Mouse (Mus musculus) MEL (cell line): ENCODE results near the gene Fubp3. TPM values are rescaled to one million over a fixed set of nuclear protein-coding genes. Genes with fewer than 3 reads are reported as not detected.

Source experiments
- DNase-seq: peaks from one replicate; pipeline ENCODE4 v3.0.0; 2011; ENCODE audit warnings: low read depth, low spot score
- H3K27ac ChIP-seq: 2 replicates; pipeline ENCODE4 v1.5.1; 2012; ENCODE audit warnings: low read depth, mild to moderate bottlenecking, control low read depth, low read length, moderate library complexity; ENCODE audit not compliant: control insufficient read depth
- H3K27me3 ChIP-seq, 2 experiments: fragments of 150-350 bp in 1 of 2; sonication (generic) in 1 of 2; 2 replicates each; pipeline ENCODE4 v1.6.1; 2012; ENCODE audit warnings: low read length in 2 of 2, mild to moderate bottlenecking in 2 of 2, improper control_type of control experiment in 1 of 2, moderate library complexity in 1 of 2; ENCODE audit not compliant: insufficient read depth in 2 of 2, control insufficient read depth in 1 of 2
- H3K36me3 ChIP-seq, 2 experiments: 2 replicates each; pipeline ENCODE4 v1.6.1; 2012 to 2014; ENCODE audit warnings: low read length in 2 of 2, improper control_type of control experiment in 1 of 2, inconsistent platforms in 1 of 2, mild to moderate bottlenecking in 1 of 2; ENCODE audit not compliant: insufficient read depth in 2 of 2, control insufficient read depth in 1 of 2
- H3K4me1 ChIP-seq, 2 experiments: fragments of 150-350 bp in 1 of 2; sonication (generic) in 1 of 2; 2 replicates each; pipeline ENCODE4 v1.6.1; 2012; ENCODE audit warnings: low read length in 2 of 2, improper control_type of control experiment in 1 of 2, mild to moderate bottlenecking in 1 of 2; ENCODE audit not compliant: insufficient read depth in 2 of 2, control insufficient read depth in 1 of 2
- H3K4me3 ChIP-seq, 2 experiments: fragments of 150-350 bp in 1 of 2; sonication (generic) in 1 of 2; 2 replicates each; pipeline ENCODE4 v1.5.1; 2012; ENCODE audit warnings: low read depth in 2 of 2, low read length in 2 of 2, mild to moderate bottlenecking in 2 of 2, moderate library complexity in 2 of 2, control low read depth in 1 of 2, improper control_type of control experiment in 1 of 2; ENCODE audit not compliant: control insufficient read depth in 1 of 2, insufficient read depth in 1 of 2
- H3K79me2 ChIP-seq: 2 replicates; pipeline ENCODE4 v1.6.1; 2012; ENCODE audit warnings: mild to moderate bottlenecking, low read length, moderate library complexity; ENCODE audit not compliant: control insufficient read depth, poor library complexity, insufficient read depth
- H3K9ac ChIP-seq: 2 replicates; pipeline ENCODE4 v1.6.1; 2012; ENCODE audit warnings: low read depth, mild to moderate bottlenecking, control low read depth, low read length, moderate library complexity; ENCODE audit not compliant: control insufficient read depth, poor library complexity, severe bottlenecking
- H3K9me3 ChIP-seq: fragments of 150-350 bp; sonication (generic); replicated peaks from 2 replicates; pipeline ENCODE4 v1.6.1; 2012; ENCODE audit warnings: mild to moderate bottlenecking, low read length, improper control_type of control experiment, moderate library complexity; ENCODE audit not compliant: insufficient read depth
- BHLHE40 ChIP-seq: IDR thresholded peaks from 2 replicates; pipeline ENCODE4 v1.6.1; 2012; ENCODE audit warnings: low read depth, mild to moderate bottlenecking, inconsistent platforms, low read length, improper control_type of control experiment, borderline replicate concordance
- CHD1 ChIP-seq: IDR thresholded peaks from 2 replicates; pipeline ENCODE4 v1.6.1; 2012; ENCODE audit warnings: low read depth, mild to moderate bottlenecking, inconsistent platforms, low read length, improper control_type of control experiment
- CTCF ChIP-seq, 3 experiments: IDR thresholded peaks in 2 of 3; conservative IDR thresholded peaks in 1 of 3; 2 replicates each; pipeline ENCODE4 v1.5.1; 2011 to 2012; ENCODE audit warnings: low read length in 3 of 3, low read depth in 2 of 3, mild to moderate bottlenecking in 2 of 3, improper control_type of control experiment in 1 of 3, inconsistent platforms in 1 of 3, mixed read lengths in 1 of 3, moderate library complexity in 1 of 3; ENCODE audit not compliant: control insufficient read depth in 1 of 3, insufficient read depth in 1 of 3, poor library complexity in 1 of 3, severe bottlenecking in 1 of 3
- EP300 ChIP-seq, 2 experiments: IDR thresholded peaks; 2 replicates each; pipeline ENCODE4 v1.6.1; 2011; ENCODE audit warnings: improper control_type of control experiment in 2 of 2, low read length in 2 of 2, low read depth in 1 of 2, mild to moderate bottlenecking in 1 of 2
- GATA1 ChIP-seq: IDR thresholded peaks from 2 replicates; pipeline ENCODE4 v1.6.1; 2011; ENCODE audit warnings: low read depth, low read length, improper control_type of control experiment
- JUND ChIP-seq: IDR thresholded peaks from 2 replicates; pipeline ENCODE4 v1.6.1; 2011; ENCODE audit warnings: low read depth, mild to moderate bottlenecking, improper control_type of control experiment, low read length
- MAX ChIP-seq: IDR thresholded peaks from 2 replicates; pipeline ENCODE4 v1.6.1; 2011; ENCODE audit warnings: low read length, improper control_type of control experiment
- MEF2A ChIP-seq: IDR thresholded peaks from 2 replicates; pipeline ENCODE4 v1.6.1; 2014; ENCODE audit warnings: low read depth, mild to moderate bottlenecking, inconsistent platforms, low read length, improper control_type of control experiment; ENCODE audit not compliant: poor library complexity, insufficient replicate concordance, severe bottlenecking; ENCODE audit errors: extremely low read depth
- MXI1 ChIP-seq: IDR thresholded peaks from 2 replicates; pipeline ENCODE4 v1.6.1; 2011; ENCODE audit warnings: mild to moderate bottlenecking, low read depth, low read length, improper control_type of control experiment
- MYC ChIP-seq: IDR thresholded peaks from 2 replicates; pipeline ENCODE4 v1.6.1; 2011; ENCODE audit warnings: low read depth, mild to moderate bottlenecking, low read length, improper control_type of control experiment, moderate library complexity
- NELFE ChIP-seq: IDR thresholded peaks from 2 replicates; pipeline ENCODE4 v1.6.1; 2011; ENCODE audit warnings: low read depth, low read length, improper control_type of control experiment
- POLR2A ChIP-seq, 2 experiments: IDR thresholded peaks; 2 replicates each; pipeline ENCODE4 v1.6.1; 2011 to 2012; ENCODE audit warnings: low read length in 2 of 2, mild to moderate bottlenecking in 2 of 2, control low read depth in 1 of 2, improper control_type of control experiment in 1 of 2, low read depth in 1 of 2, moderate library complexity in 1 of 2; ENCODE audit not compliant: control insufficient read depth in 1 of 2, insufficient read depth in 1 of 2, poor library complexity in 1 of 2
- POLR2AphosphoS2 ChIP-seq: IDR thresholded peaks from 2 replicates; pipeline ENCODE4 v1.6.1; 2011; ENCODE audit warnings: low read length, improper control_type of control experiment
- RAD21 ChIP-seq: IDR thresholded peaks from 2 replicates; pipeline ENCODE4 v1.6.1; 2011; ENCODE audit warnings: mild to moderate bottlenecking, low read depth, low read length, improper control_type of control experiment
- RCOR1 ChIP-seq: IDR thresholded peaks from 2 replicates; pipeline ENCODE4 v1.6.1; 2012; ENCODE audit warnings: low read depth, mild to moderate bottlenecking, inconsistent platforms, low read length, improper control_type of control experiment
- SIN3A ChIP-seq: IDR thresholded peaks from 2 replicates; pipeline ENCODE4 v1.6.1; 2012; ENCODE audit warnings: low read length, improper control_type of control experiment, inconsistent platforms
- SMC3 ChIP-seq: IDR thresholded peaks from 2 replicates; pipeline ENCODE4 v1.6.1; 2011; ENCODE audit warnings: low read depth, low read length, improper control_type of control experiment
- USF1 ChIP-seq: IDR thresholded peaks from 2 replicates; pipeline ENCODE4 v1.6.1; 2014; ENCODE audit warnings: low read depth, mild to moderate bottlenecking, inconsistent platforms, low read length, improper control_type of control experiment, moderate library complexity
- ZC3H11A ChIP-seq: IDR thresholded peaks from 2 replicates; pipeline ENCODE4 v1.6.1; 2012; ENCODE audit warnings: low read depth, mild to moderate bottlenecking, inconsistent platforms, low read length, improper control_type of control experiment
- ZKSCAN1 ChIP-seq: IDR thresholded peaks from 2 replicates; pipeline ENCODE4 v1.6.1; 2012; ENCODE audit warnings: low read depth, mild to moderate bottlenecking, inconsistent platforms, low read length, improper control_type of control experiment, moderate library complexity
- ZMIZ1 ChIP-seq: IDR thresholded peaks from 2 replicates; pipeline ENCODE4 v1.6.1; 2012; ENCODE audit warnings: low read depth, mild to moderate bottlenecking, inconsistent platforms, low read length, improper control_type of control experiment, moderate library complexity
- polyA plus RNA-seq, 2 experiments: library from polyadenylated mRNA; stranded (reverse) in 1 of 2; unstranded in 1 of 2; fragments of >175 nt in 1 of 2; fragments of >200 nt in 1 of 2; gene quantifications; 2 replicates each; pipeline versions ENCODE4 v1.2.1 to v1.2.4; 2012; ENCODE audit warnings: low replicate concordance in 2 of 2, low read depth in 1 of 2; ENCODE audit not compliant: insufficient read length in 2 of 2, insufficient read depth in 1 of 2, missing spikeins in 1 of 2
- total RNA-seq: library from RNA; depleted of rRNA; stranded (reverse); fragments of 300-350 nt; gene quantifications from 2 replicates; pipeline ENCODE4 v1.2.3, GENCODE M21; 2012

The Fubp3 gene
- total and polyA plus RNA-seq, 3 experiments = 44.7 to 80.0 TPM; not detected in 1

- no peak overlapping the region for H3K4me3 ChIP-seq
- H3K36me3 ChIP-seq = no peaks in the 10 kb centered on the region
- TF ChIP-seq SMC3 (peak; percentile 62), USF1 (no peak), MAX (no peak), POLR2AphosphoS2 (no peak), CTCF (IDR thresholded peaks at IDR 0.05 in 2 of 3, conservative IDR thresholded peaks at IDR 0.05 in 1 of 3; ENCODE audit: control insufficient read depth in 1 of 3, insufficient read depth in 1 of 3, low read depth in 2 of 3, low read length in 3 of 3, poor library complexity in 1 of 3, severe bottlenecking in 1 of 3) (peak; percentile 69 to 81 (median 72)), RAD21 (peak; percentile 45)
- TF ChIP-seq, all 39 proteins: peak for 3
- H3K79me2 ChIP-seq = no peaks in the 10 kb centered on the region
- H3K9ac ChIP-seq = no peak overlapping the region
- 0 out of 4 replicates have a peak, but pooled peaks cover 0 to 2% of the 10 kb centered on the region in 2 experiments for H3K4me1 ChIP-seq
- H3K9me3 ChIP-seq = no peaks in the 10 kb centered on the region
- H3K27ac ChIP-seq = no peak overlapping the region
- peak; percentile 44 for DNase-seq
- no peaks in the 10 kb centered on the region for H3K27me3 ChIP-seq
Observed at GRCm38 (mm10) chr2:31554619-31555018, 17.8 kb upstream of the Fubp3 start.

GRCm38 (mm10) chr2:31572915-31573635 is 624 bp downstream of the Fubp3 start:
- H3K27me3 ChIP-seq = peaks cover 5 to 6% of the 10 kb centered on the region in 2 experiments
- peak overlapping the region; percentile 55 for H3K27ac ChIP-seq
- TF ChIP-seq POLR2A (IDR thresholded peaks at IDR 0.05; ENCODE audit: control insufficient read depth in 1 of 2, insufficient read depth in 1 of 2, low read depth in 1 of 2, low read length in 2 of 2, poor library complexity in 1 of 2) (no peak), MXI1 (no peak), ZC3H11A (no peak), GATA1 (no peak), ZMIZ1 (no peak), MEF2A (no peak), BHLHE40 (no peak), MYC (no peak), CHD1 (no peak), ZKSCAN1 (no peak), NELFE (no peak), RCOR1 (no peak), SIN3A (no peak), EP300 (IDR thresholded peaks at IDR 0.05; ENCODE audit: low read depth in 1 of 2, low read length in 2 of 2) (no peak), JUND (no peak)
- H3K4me3 ChIP-seq = peak overlapping the region; percentile 89
- no peaks in the 10 kb centered on the region for H3K9me3 ChIP-seq
- peaks cover 0 to 14% of the 10 kb centered on the region in 2 experiments; a peak in 2 of 4 replicates for H3K4me1 ChIP-seq
- DNase-seq = peak; percentile 43
- H3K36me3 ChIP-seq = peaks cover 2 to 10% of the 10 kb centered on the region in 2 experiments; a peak in 3 of 4 replicates
- H3K9ac ChIP-seq = peak overlapping the region; percentile 94
- peaks cover 47% of the 10 kb centered on the region for H3K79me2 ChIP-seq
